Mouse (Mus musculus): ENCODE data around the gene Piwil1.
"Not testable (repeated sequence)": the region's sequence is repeated elsewhere in the genome, so short reads cannot be mapped to it uniquely, and the experiment has no call there.

DNA sequence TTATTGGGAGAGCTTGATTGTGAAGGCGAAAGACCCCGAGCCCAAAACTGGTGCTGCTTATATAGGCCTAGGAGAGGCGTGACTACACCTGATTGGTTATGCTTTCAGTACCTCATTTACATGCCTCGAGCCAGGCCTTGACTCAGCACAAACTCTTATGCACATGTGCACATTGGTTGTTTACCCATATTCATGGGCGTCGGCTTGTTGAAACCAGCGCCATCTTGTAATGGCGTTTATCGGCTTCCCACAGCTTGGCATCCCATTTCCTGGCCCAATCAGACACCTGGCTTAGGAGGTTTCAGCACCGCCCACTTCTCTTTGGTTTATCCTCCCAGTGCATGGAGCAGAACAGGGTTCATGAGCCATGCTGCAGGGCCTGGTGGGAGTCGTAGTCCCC, 18.1 kb downstream of the Piwil1 start:
- not testable (repeated sequence) for TF ChIP-seq POLR2A (IDR thresholded peaks at IDR 0.05; ENCODE audit: borderline replicate concordance, extremely low read depth, low read depth, low read length); CTCF (IDR thresholded peaks at IDR 0.05; ENCODE audit: insufficient read depth, low read length)

Data from lung, adult 2 months (tissue).